Mouse (Mus musculus) kidney, postnatal 25 days (tissue): ENCODE measurements around the gene A730015C16Rik.

Experiments used
- DNase-seq, 2 experiments: peaks; one replicate each; pipeline ENCODE4 v3.0.0; 2021; ENCODE audit warnings: mixed read lengths in 2 of 2

Gene A730015C16Rik

DNA sequence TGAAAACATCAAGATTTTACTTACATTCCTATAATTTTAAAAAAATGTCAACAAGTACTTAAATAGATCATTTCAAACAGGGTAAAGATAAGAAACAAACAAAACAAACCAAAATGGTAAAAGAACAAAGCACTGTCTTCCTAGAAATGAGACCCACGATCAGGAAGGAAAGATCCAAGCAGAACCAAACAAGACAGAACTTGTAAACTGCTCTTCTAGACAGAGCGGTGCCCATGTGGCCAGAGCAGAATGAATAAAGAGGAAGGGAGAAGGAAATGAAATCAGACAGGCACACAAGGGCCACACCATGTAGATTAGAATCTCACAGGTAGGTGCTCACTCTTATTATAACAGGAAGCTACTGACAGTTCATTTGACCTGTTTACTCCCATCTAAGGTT is 21.8 kb downstream of the A730015C16Rik start:
- DNase-seq, result no peak

GRCm38 (mm10) chr4:108826096-108826495 is 22.3 kb downstream of the A730015C16Rik start:
- no peak for DNase-seq

DNA sequence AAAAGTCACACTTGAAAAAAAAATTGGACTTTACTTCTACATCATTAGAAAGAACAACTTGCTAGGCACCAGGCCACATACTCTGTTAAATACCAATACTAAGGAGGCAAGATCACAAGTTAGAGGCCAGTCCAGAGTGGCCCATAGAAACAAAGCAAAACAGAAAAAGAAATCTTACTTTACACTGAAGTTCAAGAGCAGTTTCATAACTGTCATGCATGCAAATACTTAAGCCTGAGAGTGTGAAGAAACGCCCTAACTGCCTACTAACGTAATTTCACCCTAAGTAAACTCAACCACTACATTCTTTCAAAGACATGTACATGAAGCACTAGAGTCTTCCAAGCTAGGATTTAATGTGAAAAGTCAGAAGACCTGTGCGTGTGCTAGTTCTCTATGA is 22.7 kb downstream of the A730015C16Rik start:
- no peak for DNase-seq

- no peak for DNase-seq
Measured at GRCm38 (mm10) chr4:108811550-108811949, 36.9 kb downstream of the A730015C16Rik start.

GRCm38 (mm10) chr4:108811142-108811541 is 37.3 kb downstream of the A730015C16Rik start:
- DNase-seq, result no peak

GRCm38 (mm10) chr4:108803535-108803934 is 44.9 kb downstream of the A730015C16Rik start:
- no peak for DNase-seq

- peak; percentile 79 to 93 for DNase-seq
Measured at GRCm38 (mm10) chr4:108798083-108798830, 50.2 kb downstream of the A730015C16Rik start.
